Mouse (Mus musculus): ENCODE data around the gene Trpv1. TPM values are rescaled to one million over a fixed set of nuclear protein-coding genes. Genes with fewer than 3 reads are reported as not detected.

Gene Trpv1
- polyA plus RNA-seq, 1 experiment from 2014 or later: not detected

DNA sequence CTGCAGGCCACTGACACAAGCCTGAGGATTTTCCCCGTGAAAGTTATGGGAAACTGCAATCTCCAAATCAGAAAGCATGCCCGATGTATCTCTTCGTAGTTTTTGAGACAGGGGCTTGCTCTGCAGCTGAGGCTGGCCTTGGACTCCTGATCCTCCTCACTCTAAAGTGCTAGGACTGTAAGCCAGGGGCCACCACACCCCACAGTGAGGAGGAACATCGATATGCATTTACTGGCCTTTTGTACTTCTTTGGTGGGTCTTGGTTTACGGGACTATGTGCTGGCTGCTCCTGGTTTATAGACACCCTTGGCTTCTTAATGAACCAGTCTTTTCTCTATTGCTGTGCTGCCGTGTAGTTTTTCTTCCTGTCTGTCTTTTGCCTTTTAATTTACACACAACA lies 8.1 kb downstream of the Trpv1 start:
- Histone ChIP-seq H3K27ac (no peak overlapping the region), H3K4me2 (no peak overlapping the region), H3K4me1 (no peaks in the 10 kb centered on the region), H3K4me3 (no peak overlapping the region), H3K27me3 (no peaks in the 10 kb centered on the region), H3K36me3 (ENCODE audit: poor library complexity, severe bottlenecking) (no peaks in the 10 kb centered on the region), H3K9ac (no peak overlapping the region), H3K9me3 (replicated peaks) (no peaks in the 10 kb centered on the region)
- WGBS: 81% methylated on average over 6 of the region's 6 CpGs
- ATAC-seq: no peak

DNA sequence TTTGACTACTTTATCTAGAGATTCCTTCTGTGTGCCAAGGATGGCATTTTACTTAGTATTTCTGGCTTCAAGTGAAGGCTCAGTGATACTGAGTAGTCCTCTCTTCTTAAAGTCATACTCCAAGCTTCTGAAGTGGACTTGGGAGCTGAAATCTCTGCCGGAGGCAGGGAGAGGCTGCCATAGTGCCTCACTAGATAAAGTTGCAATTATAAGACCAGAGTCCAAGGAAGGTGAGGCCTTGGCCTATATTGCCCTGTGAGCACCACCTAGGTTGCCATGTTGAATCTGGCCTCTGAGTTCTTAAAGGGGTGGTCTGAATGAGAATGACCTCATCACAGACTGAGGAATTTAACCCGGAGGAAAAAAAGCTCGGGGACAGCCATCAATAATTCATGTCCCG lies 8.7 kb downstream of the Trpv1 start:
- 82% methylated on average over 4 of the region's 4 CpGs for WGBS
- no peaks in the 10 kb centered on the region for H3K9me3 ChIP-seq (replicated peaks)
- no peak overlapping the region for H3K4me3 ChIP-seq
- no peak overlapping the region for H3K27ac ChIP-seq
- H3K9ac ChIP-seq: no peak overlapping the region
- ATAC-seq: no peak
- no peaks in the 10 kb centered on the region for H3K4me1 ChIP-seq
- no peaks in the 10 kb centered on the region for H3K27me3 ChIP-seq
- H3K36me3 ChIP-seq (ENCODE audit: poor library complexity, severe bottlenecking): no peaks in the 10 kb centered on the region
- no peak overlapping the region for H3K4me2 ChIP-seq

- ATAC-seq: no peak
- Histone ChIP-seq H3K27me3 (no peaks in the 10 kb centered on the region), H3K27ac (no peak overlapping the region), H3K9me3 (replicated peaks) (no peaks in the 10 kb centered on the region), H3K4me3 (no peak overlapping the region), H3K36me3 (ENCODE audit: poor library complexity, severe bottlenecking) (no peaks in the 10 kb centered on the region), H3K4me2 (no peak overlapping the region), H3K9ac (no peak overlapping the region), H3K4me1 (no peaks in the 10 kb centered on the region)
- 80% methylated on average over 4 of the region's 4 CpGs for WGBS
Observed at GRCm38 (mm10) chr11:73257362-73257945, 23.4 kb downstream of the Trpv1 start.

GRCm38 (mm10) chr11:73258664-73259063 lies 24.6 kb downstream of the Trpv1 start:
- Histone ChIP-seq H3K27me3 (no peaks in the 10 kb centered on the region), H3K4me2 (no peak overlapping the region), H3K9ac (no peak overlapping the region), H3K4me3 (no peak overlapping the region), H3K9me3 (replicated peaks) (no peaks in the 10 kb centered on the region), H3K27ac (no peak overlapping the region), H3K36me3 (ENCODE audit: poor library complexity, severe bottlenecking) (no peaks in the 10 kb centered on the region), H3K4me1 (no peaks in the 10 kb centered on the region)
- no peak for ATAC-seq

- H3K36me3 ChIP-seq (ENCODE audit: poor library complexity, severe bottlenecking): no peaks in the 10 kb centered on the region
- no peaks in the 10 kb centered on the region for H3K27me3 ChIP-seq
- H3K9ac ChIP-seq: no peak overlapping the region
- no peak overlapping the region for H3K27ac ChIP-seq
- no peaks in the 10 kb centered on the region for H3K4me1 ChIP-seq
- H3K4me2 ChIP-seq: no peak overlapping the region
- no peak overlapping the region for H3K4me3 ChIP-seq
- no peak for ATAC-seq
- H3K9me3 ChIP-seq (replicated peaks): no peaks in the 10 kb centered on the region
- 75% methylated on average over 3 of the region's 3 CpGs for WGBS
Observed at GRCm38 (mm10) chr11:73260457-73260856, 26.4 kb downstream of the Trpv1 start.

DNA sequence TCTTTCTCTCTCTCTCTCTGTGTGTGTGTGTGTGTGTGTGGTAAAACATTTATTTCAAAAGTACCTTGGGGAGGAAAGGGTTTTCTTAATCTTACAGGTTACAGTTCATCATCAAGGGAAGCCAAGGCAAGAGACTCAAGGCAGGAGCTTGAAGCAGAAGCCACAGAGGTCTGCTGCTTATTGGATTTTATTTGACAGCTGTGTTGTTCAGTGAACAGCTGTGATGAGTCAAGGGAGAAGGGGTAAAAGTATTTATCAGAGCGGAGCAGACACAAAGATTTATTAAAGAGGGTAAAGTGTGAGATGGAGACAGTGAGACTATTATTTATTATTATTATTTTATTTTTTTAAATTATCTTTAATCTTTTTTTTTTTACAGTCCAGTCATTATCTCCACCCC lies 27.3 kb downstream of the Trpv1 start:
- ATAC-seq: no peak
- Histone ChIP-seq H3K4me1 (no peaks in the 10 kb centered on the region), H3K27ac (no peak overlapping the region), H3K36me3 (ENCODE audit: poor library complexity, severe bottlenecking) (no peaks in the 10 kb centered on the region), H3K4me3 (no peak overlapping the region), H3K4me2 (no peak overlapping the region), H3K9me3 (replicated peaks) (no peaks in the 10 kb centered on the region), H3K27me3 (no peaks in the 10 kb centered on the region), H3K9ac (no peak overlapping the region)
- WGBS: 93% methylated on average over 1 of the region's 1 CpGs

DNA sequence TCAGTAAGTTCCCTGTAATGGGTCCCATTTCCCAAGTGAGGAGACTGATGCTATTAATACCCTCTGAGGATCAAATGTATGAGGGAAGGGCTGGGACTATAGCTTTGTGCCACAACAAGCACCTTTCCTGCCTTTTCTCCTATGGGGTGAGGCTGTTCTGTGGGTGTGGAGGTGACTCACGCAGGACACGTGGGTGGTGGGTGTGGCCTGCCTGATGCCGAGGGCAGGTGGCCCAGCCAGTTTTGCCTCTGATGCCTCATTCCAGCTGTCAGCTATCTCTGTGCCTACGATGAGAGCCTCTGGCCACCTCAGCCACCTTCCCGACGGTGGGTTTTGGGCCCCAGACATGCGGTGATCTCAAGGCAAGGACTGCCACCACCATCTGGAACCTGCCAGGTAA lies 33.2 kb downstream of the Trpv1 start, which contains the start of gene Trpv3:
Trpv3 (plus strand) TSS at position 122 of the 400 bp plus-strand sequence.
- H3K27ac ChIP-seq: no peak within 1 kb of the TSS
- H3K9ac ChIP-seq: no peak within 1 kb of the TSS
- no peaks in the 10 kb centered on the region for H3K36me3 ChIP-seq (ENCODE audit: poor library complexity, severe bottlenecking)
- no peaks in the 10 kb centered on the region for H3K27me3 ChIP-seq
- no peaks in the 10 kb centered on the region for H3K4me1 ChIP-seq
- H3K4me3 ChIP-seq: no peak within 1 kb of the TSS
- H3K9me3 ChIP-seq (replicated peaks): no peaks in the 10 kb centered on the region
- 91% methylated on average over 7 of the region's 7 CpGs for WGBS
- no peak for ATAC-seq
- H3K4me2 ChIP-seq: no peak within 1 kb of the TSS

- no peak overlapping the region for H3K9ac ChIP-seq
- H3K27ac ChIP-seq: no peak overlapping the region
- no peaks in the 10 kb centered on the region for H3K4me1 ChIP-seq
- no peak overlapping the region for H3K4me2 ChIP-seq
- 37% methylated on average over 2 of the region's 2 CpGs for WGBS
- ATAC-seq: no peak
- no peak overlapping the region for H3K4me3 ChIP-seq
- no peaks in the 10 kb centered on the region for H3K9me3 ChIP-seq (replicated peaks)
- H3K27me3 ChIP-seq: no peaks in the 10 kb centered on the region
- no peaks in the 10 kb centered on the region for H3K36me3 ChIP-seq (ENCODE audit: poor library complexity, severe bottlenecking)
Observed at GRCm38 (mm10) chr11:73274821-73275220, 40.7 kb downstream of the Trpv1 start.

DNA sequence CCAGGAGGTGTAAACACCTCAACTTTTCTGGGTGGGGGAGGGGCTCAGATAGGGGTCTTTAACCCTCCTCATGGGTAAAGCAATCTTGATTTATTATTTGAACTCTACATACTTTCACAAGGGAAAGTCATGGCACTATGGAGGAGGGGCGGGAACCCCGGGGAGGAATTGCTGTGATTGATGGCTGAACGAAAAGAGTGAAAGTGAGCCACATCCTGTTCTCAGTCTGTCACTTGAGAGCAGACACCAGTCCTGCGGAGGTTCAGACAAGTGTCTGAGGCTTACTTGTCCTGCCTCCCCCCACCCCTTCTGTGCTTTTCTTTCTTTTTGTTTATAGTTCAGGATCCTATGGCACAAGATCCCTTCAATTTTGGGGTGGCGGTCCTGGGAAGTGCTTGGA lies 46.6 kb downstream of the Trpv1 start:
- no peak overlapping the region for H3K27ac ChIP-seq
- no peaks in the 10 kb centered on the region for H3K27me3 ChIP-seq
- peaks cover 6% of the 10 kb centered on the region; the same call in 1 of the 2 replicates for H3K4me1 ChIP-seq
- no peaks in the 10 kb centered on the region for H3K36me3 ChIP-seq (ENCODE audit: poor library complexity, severe bottlenecking)
- no peaks in the 10 kb centered on the region for H3K9me3 ChIP-seq (replicated peaks)
- H3K4me3 ChIP-seq: no peak overlapping the region
- ATAC-seq: no peak
- WGBS: 76% methylated on average over 5 of the region's 5 CpGs
- no peak overlapping the region for H3K4me2 ChIP-seq
- no peak overlapping the region for H3K9ac ChIP-seq

GRCm38 (mm10) chr11:73281528-73282027 lies 47.5 kb downstream of the Trpv1 start:
- Histone ChIP-seq H3K4me3 (peak overlapping the region; percentile 38), H3K9ac (peak overlapping the region; percentile 40; the same call in 1 of the 2 replicates), H3K36me3 (ENCODE audit: poor library complexity, severe bottlenecking) (no peaks in the 10 kb centered on the region), H3K27ac (no peak overlapping the region), H3K4me1 (peaks cover 6% of the 10 kb centered on the region; the same call in 1 of the 2 replicates), H3K4me2 (peak overlapping the region; percentile 59), H3K9me3 (replicated peaks) (no peaks in the 10 kb centered on the region), H3K27me3 (no peaks in the 10 kb centered on the region)
- WGBS: 3% methylated on average over 16 of the region's 16 CpGs
- peak; percentile 88 for ATAC-seq

DNA sequence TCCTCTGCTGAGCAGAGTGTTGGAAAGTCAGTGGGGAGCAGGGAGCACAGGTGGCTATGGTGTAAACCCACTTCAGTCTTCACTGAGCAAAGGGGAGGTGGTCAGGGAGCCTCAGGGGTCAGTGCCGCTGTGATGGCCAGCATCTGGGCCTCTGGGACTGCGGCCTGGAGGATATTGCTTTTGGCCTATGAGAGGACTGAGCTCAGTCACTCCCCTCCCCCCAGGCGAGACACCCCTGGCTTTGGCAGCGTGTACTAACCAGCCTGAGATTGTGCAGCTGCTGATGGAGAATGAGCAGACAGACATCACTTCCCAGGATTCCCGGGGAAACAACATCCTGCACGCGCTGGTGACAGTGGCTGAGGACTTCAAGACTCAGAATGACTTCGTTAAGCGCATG lies 49.3 kb downstream of the Trpv1 start:
- ATAC-seq: no peak
- 84% methylated on average over 9 of the region's 9 CpGs for WGBS
- H3K27ac ChIP-seq: no peak overlapping the region

DNA sequence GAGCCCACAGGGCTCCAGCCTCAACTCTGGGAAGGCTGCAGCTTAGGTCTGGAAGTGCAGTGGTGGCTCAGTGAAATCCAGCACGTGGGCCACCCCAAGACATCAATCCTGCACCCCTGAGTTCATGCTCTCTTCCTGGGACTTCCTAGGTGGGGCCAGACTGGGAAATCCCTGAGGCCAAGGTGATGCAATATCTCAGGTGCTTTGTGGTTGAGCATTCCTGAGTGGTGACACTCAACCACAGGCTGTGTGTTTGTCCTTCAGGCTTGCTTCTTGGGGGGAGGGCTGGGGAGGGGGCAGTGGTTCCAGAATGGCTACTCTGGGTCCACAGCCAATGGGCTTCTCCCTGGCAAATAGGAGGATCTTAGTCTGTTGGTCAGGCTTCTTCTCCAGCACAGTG lies 49.8 kb downstream of the Trpv1 start:
- peaks cover 6% of the 10 kb centered on the region; the same call in 1 of the 2 replicates for H3K4me1 ChIP-seq
- H3K4me2 ChIP-seq: no peak overlapping the region
- H3K27ac ChIP-seq: no peak overlapping the region
- no peaks in the 10 kb centered on the region for H3K36me3 ChIP-seq (ENCODE audit: poor library complexity, severe bottlenecking)
- ATAC-seq: no peak
- H3K9me3 ChIP-seq (replicated peaks): no peaks in the 10 kb centered on the region
- no peak overlapping the region for H3K9ac ChIP-seq
- WGBS: 64% methylated on average over 1 of the region's 1 CpGs
- H3K27me3 ChIP-seq: no peaks in the 10 kb centered on the region
- H3K4me3 ChIP-seq: no peak overlapping the region

More for the DNA sequence above, 49.3 kb downstream of the Trpv1 start:
- no peaks in the 10 kb centered on the region for H3K36me3 ChIP-seq (ENCODE audit: poor library complexity, severe bottlenecking)
- H3K4me3 ChIP-seq: no peak overlapping the region
- H3K4me1 ChIP-seq: peaks cover 6% of the 10 kb centered on the region; the same call in 1 of the 2 replicates
- no peaks in the 10 kb centered on the region for H3K27me3 ChIP-seq
- H3K9ac ChIP-seq: no peak overlapping the region
- H3K4me2 ChIP-seq: no peak overlapping the region
- no peaks in the 10 kb centered on the region for H3K9me3 ChIP-seq (replicated peaks)

DNA sequence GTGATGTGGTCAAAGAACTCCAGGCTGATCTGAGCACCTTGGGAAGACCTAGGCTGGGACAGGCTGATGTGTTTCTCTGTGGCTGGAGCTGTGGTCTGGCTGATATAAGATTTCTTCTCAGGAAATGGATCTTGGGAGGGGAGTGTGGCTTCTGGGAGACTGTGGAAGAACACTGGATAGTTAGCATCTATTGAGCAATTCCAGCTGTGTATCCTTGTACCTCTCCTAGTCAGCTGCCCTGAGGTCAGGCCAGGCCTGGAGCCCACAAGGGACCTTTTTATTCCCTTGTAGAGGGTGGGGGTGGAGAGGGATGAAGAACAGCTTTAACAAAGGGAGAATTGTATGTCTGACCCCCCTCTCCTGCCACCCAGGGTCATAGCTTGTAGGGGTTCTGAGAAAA lies 50.3 kb downstream of the Trpv1 start:
- H3K27ac ChIP-seq: no peak overlapping the region
- no peaks in the 10 kb centered on the region for H3K36me3 ChIP-seq (ENCODE audit: poor library complexity, severe bottlenecking)
- H3K4me3 ChIP-seq: no peak overlapping the region
- no peak overlapping the region for H3K9ac ChIP-seq
- ATAC-seq: no peak
- H3K27me3 ChIP-seq: no peaks in the 10 kb centered on the region
- H3K4me2 ChIP-seq: no peak overlapping the region
- no peaks in the 10 kb centered on the region for H3K9me3 ChIP-seq (replicated peaks)
- peaks cover 6% of the 10 kb centered on the region; the same call in 1 of the 2 replicates for H3K4me1 ChIP-seq
